9 mouse cellular contexts compared by ENCODE assay signal in the genomic region with DNA sequence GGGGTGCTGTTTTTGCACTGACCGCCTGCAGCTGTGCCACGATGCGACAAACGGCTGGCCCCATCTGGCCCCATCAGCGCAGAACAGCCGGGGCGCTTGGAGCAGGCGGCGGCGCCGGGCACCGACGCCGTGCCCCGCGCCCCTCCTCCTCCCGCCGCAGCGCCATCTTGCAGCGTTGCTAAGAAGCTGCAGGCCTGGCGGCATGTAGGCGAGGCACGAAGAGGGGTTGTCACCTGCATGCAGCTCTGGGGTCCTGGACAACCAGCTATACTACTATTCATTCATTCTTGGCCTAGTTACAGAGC. TPM values are rescaled to one million over a fixed set of nuclear protein-coding genes. Genes with fewer than 3 reads are reported as not detected.
A peak's percentile ranks its signal among the peaks of the same experiment; 100 is the strongest.
DNase-seq lines count a peak whose midpoint lies in the region; ATAC-seq and TF ChIP-seq lines count a peak whose summit lies in the region.
"Had no signal": no experiment of that assay in that cellular context is flagged by ENCODE, and none has a peak within 500 bp of the region (broad histone marks: within the 10 kb centered on the region; RNA-seq: fewer than 3 reads in every experiment).

No protein-coding gene starts in this region.

- peak; percentile 40; the same call in 1 of the 2 replicates for TF ChIP-seq CTCF in cerebellum, adult 2 months (IDR thresholded peaks at IDR 0.05; ENCODE audit: borderline replicate concordance, insufficient read depth, low read depth, low read length)

- no peak overlapping the region for H3K9ac ChIP-seq in heart, embryonic 15.5 days
- H3K9ac ChIP-seq in liver, embryonic 12.5 days = no peak overlapping the region

- TF ChIP-seq POLR2A in cerebellum, adult 2 months (IDR thresholded peaks at IDR 0.05; ENCODE audit: borderline replicate concordance, insufficient read depth, low read length) = 0 out of 2 replicates have a peak, but pooled peaks have one; percentile 44

- H3K9me3 ChIP-seq in heart, embryonic 15.5 days (replicated peaks) = no peaks in the 10 kb centered on the region
- no peaks in the 10 kb centered on the region for H3K9me3 ChIP-seq in liver, embryonic 12.5 days (replicated peaks)
- H3K9me3 ChIP-seq: G1E had no signal

- no peaks in the 10 kb centered on the region for H3K36me3 ChIP-seq in heart, embryonic 15.5 days
- no peaks in the 10 kb centered on the region for H3K36me3 ChIP-seq in liver, embryonic 12.5 days
- H3K36me3 ChIP-seq: G1E had no signal

- no peak for ATAC-seq in heart, embryonic 15.5 days (replicated peaks; ENCODE audit: insufficient number of reproducible peaks, insufficient read depth, low FRiP score, low read depth)
- ATAC-seq in granulocyte monocyte progenitor cell, adult 5-6 weeks (replicated peaks; ENCODE audit: poor library complexity, severe bottlenecking) = peak; percentile 55
- no peak for ATAC-seq in liver, embryonic 12.5 days

- peak overlapping the region; percentile 59; the same call in 1 of the 2 replicates for H3K4me3 ChIP-seq in heart, embryonic 15.5 days
- H3K4me3 ChIP-seq in cerebellum, adult 2 months (replicated peaks; ENCODE audit: insufficient read depth, low read depth, low read length) = peak overlapping the region; percentile 98
- no peak overlapping the region; the same call in 1 of the 2 replicates for H3K4me3 ChIP-seq in liver, embryonic 12.5 days

- peaks cover 50% of the 10 kb centered on the region for H3K27me3 ChIP-seq in heart, embryonic 15.5 days
- H3K27me3 ChIP-seq in cerebellum, adult 2 months (ENCODE audit: control insufficient read depth, insufficient read depth, low read length) = no peaks in the 10 kb centered on the region
- peaks cover 66% of the 10 kb centered on the region for H3K27me3 ChIP-seq in liver, embryonic 12.5 days (replicated peaks)

- no peak for DNase-seq in heart, adult 8-10 months (ENCODE audit: low spot score)
- DNase-seq in cerebellum, adult 2 months = peak; percentile 74 to 77
- peak; percentile 72 for DNase-seq in right cerebral cortex, postnatal 25 days
- no peak for DNase-seq in adrenal gland, adult (ENCODE audit: inconsistent age in 2 of 2, low spot score in 1 of 2)
- DNase-seq in urinary bladder, postnatal 36 days (ENCODE audit: low spot score in 2 of 2) = no peak

- H3K4me2 ChIP-seq in heart, embryonic 15.5 days = peak overlapping the region; percentile 96
- peak overlapping the region; percentile 28; the same call in 1 of the 2 replicates for H3K4me2 ChIP-seq in liver, embryonic 12.5 days

- H3K27ac ChIP-seq in heart, embryonic 15.5 days = no peak overlapping the region
- H3K27ac ChIP-seq in cerebellum, adult 2 months (ENCODE audit: insufficient read depth, low read length) = peak overlapping the region; percentile 89
- H3K27ac ChIP-seq in liver, embryonic 12.5 days = no peak overlapping the region

- peaks cover 36% of the 10 kb centered on the region for H3K4me1 ChIP-seq in heart, embryonic 15.5 days (replicated peaks)
- peaks cover 38% of the 10 kb centered on the region for H3K4me1 ChIP-seq in cerebellum, adult 2 months (ENCODE audit: control insufficient read depth, insufficient read depth, low read length)
- H3K4me1 ChIP-seq in liver, embryonic 12.5 days = no peaks in the 10 kb centered on the region

- 9% methylated on average over 23 of the region's 23 CpGs for WGBS in heart, embryonic 15.5 days
- WGBS in cerebellum, adult 2 months = 1% methylated on average over 23 of the region's 23 CpGs
- WGBS in liver, embryonic 12.5 days (ENCODE audit: insufficient replicate concordance) = 11% methylated on average over 23 of the region's 23 CpGs

RNA-seq across cellular contexts. Expression of a gene that starts 1.2 kb away (rescaled TPM):
- 0.68 and 2.5 TPM in 2 replicates for polyA plus RNA-seq in heart, embryonic 15.5 days (2015; fragmentation: Nextera tagmentation; extraction: Ambion mirVana)
- total RNA-seq in heart, adult 8-10 months (2022) = 1 to 10 TPM; 3.1 to 6.2 (median 4.7) TPM
- polyA plus RNA-seq in cerebellum, adult 2 months (2012; rRNA removed) = 296 and 298 TPM in 2 replicates
- 8.3 and 15.1 TPM in 2 replicates for total RNA-seq in granulocyte monocyte progenitor cell, adult 5-6 weeks (2014; fragmentation: Nextera tagmentation)
- total RNA-seq in granulocyte monocyte progenitor cell, adult 5-6 weeks (2017) = 5.2 and 8.3 TPM in 2 replicates
- polyA plus RNA-seq in liver, embryonic 12.5 days (2016; fragmentation: Nextera tagmentation; extraction: Ambion mirVana) = 0.37 and 0.49 TPM in 2 replicates
- polyA plus RNA-seq: G1E had no signal

RNA-seq across cellular contexts. Expression of a gene that starts 38.4 kb away (rescaled TPM):
- 9.9 and 16.5 TPM in 2 replicates for polyA plus RNA-seq in heart, embryonic 15.5 days (2015; fragmentation: Nextera tagmentation; extraction: Ambion mirVana)
- total RNA-seq in heart, adult 8-10 months (2022) = 10 to 100 TPM in 3 of 4 experiments, 1 to 10 TPM in 1; 8.9 to 16.0 (median 11.7) TPM
- polyA plus RNA-seq in cerebellum, adult 2 months (2012; rRNA removed) = 32.3 and 33.0 TPM in 2 replicates
- 8.3 and 14.9 TPM in 2 replicates for total RNA-seq in granulocyte monocyte progenitor cell, adult 5-6 weeks (2014; fragmentation: Nextera tagmentation)
- 11.3 and 23.8 TPM in 2 replicates for total RNA-seq in granulocyte monocyte progenitor cell, adult 5-6 weeks (2017)
- polyA plus RNA-seq in liver, embryonic 12.5 days (2016; fragmentation: Nextera tagmentation; extraction: Ambion mirVana) = 10.5 and 11.4 TPM in 2 replicates

RNA-seq across cellular contexts. Expression of a gene that starts 50.3 kb away (rescaled TPM):
- 13.2 and 17.0 TPM in 2 replicates for polyA plus RNA-seq in heart, embryonic 15.5 days (2015; fragmentation: Nextera tagmentation; extraction: Ambion mirVana)
- total RNA-seq in heart, adult 8-10 months (2022) = 1 to 10 TPM; 4.8 to 7.0 (median 6.9) TPM
- polyA plus RNA-seq in cerebellum, adult 2 months (2012; rRNA removed) = 43.5 and 44.7 TPM in 2 replicates
- total RNA-seq in granulocyte monocyte progenitor cell, adult 5-6 weeks (2014; fragmentation: Nextera tagmentation) = 15.3 and 22.2 TPM in 2 replicates
- 7.5 and 9.3 TPM in 2 replicates for total RNA-seq in granulocyte monocyte progenitor cell, adult 5-6 weeks (2017)
- 9.3 and 11.3 TPM in 2 replicates for polyA plus RNA-seq in liver, embryonic 12.5 days (2016; fragmentation: Nextera tagmentation; extraction: Ambion mirVana)

RNA-seq across cellular contexts. Expression of a gene that starts 50.5 kb away (rescaled TPM):
- polyA plus RNA-seq in heart, embryonic 15.5 days (2015; fragmentation: Nextera tagmentation; extraction: Ambion mirVana) = 80.9 and 84.1 TPM in 2 replicates
- total RNA-seq in heart, adult 8-10 months (2022) = 100 to 1,000 TPM in 1 of 4 experiments, 10 to 100 TPM in 3; 68.5 to 103 (median 82.8) TPM
- polyA plus RNA-seq in cerebellum, adult 2 months (2012; rRNA removed) = 43.5 and 50.7 TPM in 2 replicates
- 37.0 and 64.8 TPM in 2 replicates for total RNA-seq in granulocyte monocyte progenitor cell, adult 5-6 weeks (2014; fragmentation: Nextera tagmentation)
- 30.2 and 31.6 TPM in 2 replicates for total RNA-seq in granulocyte monocyte progenitor cell, adult 5-6 weeks (2017)
- polyA plus RNA-seq in liver, embryonic 12.5 days (2016; fragmentation: Nextera tagmentation; extraction: Ambion mirVana) = 64.4 and 68.1 TPM in 2 replicates

Comparison
In these comparisons a context has a peak if more than half of its experiments do, and no peak if none do; other contexts are left out.
1. DNase-seq: peak in cerebellum, adult 2 months (2 of 2) and right cerebral cortex, postnatal 25 days (single experiment); none in heart, adult 8-10 months (single experiment), adrenal gland, adult (0 of 2) and urinary bladder, postnatal 36 days (0 of 2).
2. RNA of a gene that starts 1.2 kb away (polyA plus RNA-seq): 296 to 298 TPM in cerebellum, adult 2 months; 0.68 to 2.5 TPM in heart, embryonic 15.5 days and 0.37 to 0.49 TPM in liver, embryonic 12.5 days; every median in the first group is over 10 times any median in the second.